Mouse (Mus musculus): ENCODE measurements at regions not wholly inside any gene's neighbourhood (a gene's known extent, or its start where the extent isn't known, plus 50 kb on each side); places are given as distances from the start of the nearest gene placed in this dataset. TPM values are rescaled to one million over a fixed set of nuclear protein-coding genes. Genes with fewer than 3 reads are reported as not detected.

DNA sequence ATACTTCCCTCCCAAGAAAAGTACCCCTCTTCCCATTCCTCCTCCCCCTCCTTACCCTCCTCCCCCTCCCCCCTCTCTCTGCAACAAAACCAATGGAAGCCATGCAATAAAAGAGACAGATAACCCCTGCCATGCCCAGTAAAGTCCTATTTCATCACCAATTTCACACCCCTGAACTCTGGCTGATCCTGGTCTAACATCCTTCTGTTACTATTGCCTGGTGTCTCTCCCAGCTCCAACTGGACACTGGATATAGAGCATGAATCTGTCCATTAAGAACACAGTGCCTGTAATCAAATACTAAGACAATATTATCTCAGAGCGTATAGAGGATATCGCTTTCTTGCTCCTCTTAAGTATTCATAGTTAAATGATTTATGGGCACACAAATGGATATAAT lies 210.1 kb downstream of the Epha4 start:
- no peak for ATAC-seq (replicated peaks; ENCODE audit: low FRiP score, low TSS enrichment, low read depth)
- WGBS = 72% methylated on average over 2 of the region's 2 CpGs
- Histone ChIP-seq H3K27me3 (replicated peaks; ENCODE audit: control insufficient read depth, insufficient read depth, low read length) (no peaks in the 10 kb centered on the region), H3K4me1 (replicated peaks; ENCODE audit: control insufficient read depth, insufficient read depth, low read length) (no peaks in the 10 kb centered on the region; the same call in 1 of the 2 replicates), H3K9ac (ENCODE audit: low read length) (no peak overlapping the region), H3K4me2 (ENCODE audit: low read length) (no peak overlapping the region), H3K36me3 (ENCODE audit: control insufficient read depth, insufficient read depth, low read length) (no peaks in the 10 kb centered on the region), H3K4me3 (ENCODE audit: low read depth, low read length) (no peak overlapping the region), H3K27ac (ENCODE audit: low read depth) (no peak overlapping the region), H3K9me3 (ENCODE audit: control insufficient read depth, low read length) (no peaks in the 10 kb centered on the region)
- DNase-seq (ENCODE audit: low spot score) = no peak

DNA sequence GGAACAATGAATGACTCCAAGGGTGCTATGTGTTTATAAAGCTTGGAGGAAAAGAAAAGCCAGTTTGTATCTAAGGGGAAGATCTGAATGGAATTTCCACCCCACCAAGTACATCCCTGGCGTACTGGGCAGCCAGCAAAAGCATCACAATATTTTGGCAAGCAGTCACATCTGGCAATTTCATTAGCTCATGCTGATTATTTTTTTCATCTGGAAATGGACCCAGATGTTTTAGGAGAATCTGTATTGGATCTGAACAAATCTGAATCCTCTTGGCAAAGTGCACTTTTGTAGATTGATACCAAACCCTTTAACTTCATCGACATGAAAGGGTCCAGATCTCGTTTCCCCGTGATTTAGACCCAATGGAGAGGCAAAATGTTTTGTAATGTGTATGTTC lies 207.1 kb downstream of the Epha4 start:
- Histone ChIP-seq H3K9me3 (ENCODE audit: control insufficient read depth, low read length) (no peaks in the 10 kb centered on the region), H3K4me2 (ENCODE audit: low read length) (no peak overlapping the region), H3K4me1 (replicated peaks; ENCODE audit: control insufficient read depth, insufficient read depth, low read length) (no peaks in the 10 kb centered on the region; the same call in 1 of the 2 replicates), H3K9ac (ENCODE audit: low read length) (no peak overlapping the region), H3K36me3 (ENCODE audit: control insufficient read depth, insufficient read depth, low read length) (no peaks in the 10 kb centered on the region), H3K4me3 (ENCODE audit: low read depth, low read length) (no peak overlapping the region), H3K27me3 (replicated peaks; ENCODE audit: control insufficient read depth, insufficient read depth, low read length) (no peaks in the 10 kb centered on the region), H3K27ac (ENCODE audit: low read depth) (no peak overlapping the region)
- no peak for DNase-seq (ENCODE audit: low spot score)
- ATAC-seq (replicated peaks; ENCODE audit: low FRiP score, low TSS enrichment, low read depth) = no peak
- WGBS = 51% methylated on average over 4 of the region's 4 CpGs

DNA sequence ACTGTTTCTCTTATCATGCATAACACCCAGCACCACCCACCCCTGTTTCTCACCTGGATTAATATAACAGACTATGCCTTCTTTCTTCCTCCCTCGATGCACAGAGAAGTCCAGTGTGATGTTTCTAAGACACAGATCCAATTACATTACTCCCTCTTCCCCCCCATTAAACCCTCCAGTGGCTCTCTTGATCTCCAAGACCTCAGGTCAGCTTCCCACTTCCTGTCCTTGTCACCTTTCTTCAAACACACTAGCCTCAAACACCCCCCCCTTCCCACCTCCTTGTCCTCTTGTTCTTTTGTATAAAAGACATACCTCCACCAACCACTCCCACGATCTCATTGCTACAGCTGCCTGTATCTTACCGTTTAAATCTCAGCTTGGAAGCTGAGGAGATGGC lies 201.8 kb downstream of the Epha4 start:
- H3K9ac ChIP-seq (ENCODE audit: low read length) = no peak overlapping the region
- H3K27me3 ChIP-seq (replicated peaks; ENCODE audit: control insufficient read depth, insufficient read depth, low read length) = no peaks in the 10 kb centered on the region; the same call in 1 of the 2 replicates
- ATAC-seq (replicated peaks; ENCODE audit: low FRiP score, low TSS enrichment, low read depth) = no peak
- no peak overlapping the region for H3K4me3 ChIP-seq (ENCODE audit: low read depth, low read length)
- no peak overlapping the region for H3K27ac ChIP-seq (ENCODE audit: low read depth)
- H3K36me3 ChIP-seq (ENCODE audit: control insufficient read depth, insufficient read depth, low read length) = no peaks in the 10 kb centered on the region
- no peaks in the 10 kb centered on the region for H3K9me3 ChIP-seq (ENCODE audit: control insufficient read depth, low read length)
- H3K4me2 ChIP-seq (ENCODE audit: low read length) = no peak overlapping the region
- H3K4me1 ChIP-seq (replicated peaks; ENCODE audit: control insufficient read depth, insufficient read depth, low read length) = no peaks in the 10 kb centered on the region
- whole genome bisulfite sequencing = 49% methylated on average over 3 of the region's 3 CpGs
- DNase-seq (ENCODE audit: low spot score) = no peak

DNA sequence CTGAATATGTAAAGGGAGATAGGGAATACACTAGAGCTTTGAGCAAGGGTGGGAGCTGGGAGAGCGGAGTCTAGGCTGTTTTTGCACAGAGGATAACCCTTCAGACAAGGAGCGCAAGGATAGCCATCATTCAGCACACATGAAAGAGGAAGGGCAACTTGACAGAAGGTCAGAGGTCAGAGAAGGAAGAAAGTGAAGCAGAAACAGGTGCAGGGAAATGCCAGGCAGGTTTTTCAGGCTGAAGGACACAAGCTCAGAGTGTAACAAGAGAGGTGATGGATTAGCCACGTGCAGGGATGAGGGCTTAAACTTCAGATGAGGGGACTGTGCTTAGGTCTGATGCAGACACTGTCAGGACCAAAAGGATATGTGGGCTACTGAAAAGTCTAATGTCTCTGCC lies 199.5 kb downstream of the Epha4 start:
- 68% methylated on average over 3 of the region's 3 CpGs for WGBS
- Histone ChIP-seq H3K27ac (ENCODE audit: low read depth) (no peak overlapping the region), H3K9me3 (ENCODE audit: control insufficient read depth, low read length) (no peaks in the 10 kb centered on the region), H3K36me3 (ENCODE audit: control insufficient read depth, insufficient read depth, low read length) (no peaks in the 10 kb centered on the region), H3K4me2 (ENCODE audit: low read length) (no peak overlapping the region), H3K27me3 (replicated peaks; ENCODE audit: control insufficient read depth, insufficient read depth, low read length) (no peaks in the 10 kb centered on the region; the same call in 1 of the 2 replicates), H3K4me3 (ENCODE audit: low read depth, low read length) (no peak overlapping the region), H3K4me1 (replicated peaks; ENCODE audit: control insufficient read depth, insufficient read depth, low read length) (peaks cover 11% of the 10 kb centered on the region), H3K9ac (ENCODE audit: low read length) (no peak overlapping the region)
- no peak for ATAC-seq (replicated peaks; ENCODE audit: low FRiP score, low TSS enrichment, low read depth)
- DNase-seq (ENCODE audit: low spot score) = no peak

DNA sequence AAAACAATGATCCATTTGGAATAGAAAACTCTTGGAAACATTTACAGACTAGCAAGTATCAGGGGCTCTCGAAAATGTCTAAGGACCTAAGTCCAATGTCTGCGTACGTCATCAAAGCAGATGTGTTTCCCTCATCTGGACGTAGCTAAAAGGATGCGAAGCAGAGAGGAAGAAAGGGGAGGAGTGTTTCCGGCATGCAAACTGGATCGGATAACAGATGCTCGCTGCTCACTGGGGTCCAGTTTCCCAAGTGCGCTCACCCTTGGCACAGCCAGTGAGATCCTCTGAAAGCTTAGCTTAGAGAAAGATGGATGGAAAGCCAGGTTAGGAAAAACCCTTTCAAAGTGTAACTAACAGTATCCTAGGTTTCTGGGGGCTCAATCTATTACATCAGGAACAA lies 198.7 kb downstream of the Epha4 start:
- no peaks in the 10 kb centered on the region for H3K9me3 ChIP-seq (ENCODE audit: control insufficient read depth, low read length)
- H3K4me2 ChIP-seq (ENCODE audit: low read length) = no peak overlapping the region
- no peak overlapping the region for H3K27ac ChIP-seq (ENCODE audit: low read depth)
- ATAC-seq (replicated peaks; ENCODE audit: low FRiP score, low TSS enrichment, low read depth) = no peak
- H3K4me3 ChIP-seq (ENCODE audit: low read depth, low read length) = no peak overlapping the region
- H3K9ac ChIP-seq (ENCODE audit: low read length) = no peak overlapping the region
- H3K27me3 ChIP-seq (replicated peaks; ENCODE audit: control insufficient read depth, insufficient read depth, low read length) = no peaks in the 10 kb centered on the region; the same call in 1 of the 2 replicates
- WGBS = 52% methylated on average over 9 of the region's 9 CpGs
- H3K36me3 ChIP-seq (ENCODE audit: control insufficient read depth, insufficient read depth, low read length) = no peaks in the 10 kb centered on the region
- DNase-seq (ENCODE audit: low spot score) = no peak
- peaks cover 11% of the 10 kb centered on the region for H3K4me1 ChIP-seq (replicated peaks; ENCODE audit: control insufficient read depth, insufficient read depth, low read length)

Small RNA genes lying in the stretch of these regions (microRNA-seq; reads per million reads assigned to microRNA genes)
- not detected for gene Mir6343
